Mouse (Mus musculus) lung, postnatal 36 days (tissue): ENCODE data around the gene Lpcat4.
A peak's percentile ranks its signal among the peaks of the same experiment; 100 is the strongest.
"Not testable (repeated sequence)": the region's sequence is repeated elsewhere in the genome, so short reads cannot be mapped to it uniquely, and the experiment has no call there.

Experiments
- DNase-seq: peaks from one replicate; pipeline ENCODE4 v3.0.0; 2022; ENCODE audit warnings: mixed read lengths

Lpcat4 gene

GRCm38 (mm10) chr2:112261748-112262653, 22.7 kb downstream of the Lpcat4 start, which contains the start of gene Nop10:
Gene Nop10 (plus strand): TSS chr2:112261926.
- DNase-seq, result peak; percentile 94

- peak; percentile 40 for DNase-seq
Measured at GRCm38 (mm10) chr2:112262779-112263295, 23.6 kb downstream of the Lpcat4 start.

- no peak for DNase-seq
Measured at GRCm38 (mm10) chr2:112264364-112264763, 25.1 kb downstream of the Lpcat4 start.

- DNase-seq, result peak; percentile 96
Measured at GRCm38 (mm10) chr2:112265448-112266241, 26.4 kb downstream of the Lpcat4 start, which contains the start of gene Slc12a6. Gene Slc12a6 (plus strand): TSS chr2:112265825.

- DNase-seq, result peak; percentile 65
Measured at GRCm38 (mm10) chr2:112266242-112266592, 26.9 kb downstream of the Lpcat4 start, which contains the start of gene Gm21985. Gene Gm21985 (plus strand): TSS chr2:112266314.

GRCm38 (mm10) chr2:112266780-112267179, 27.5 kb downstream of the Lpcat4 start:
- peak; percentile 19 for DNase-seq

GRCm38 (mm10) chr2:112267547-112268269, 28.4 kb downstream of the Lpcat4 start:
- DNase-seq, result peak; percentile 28

GRCm38 (mm10) chr2:112270011-112270410, 30.7 kb downstream of the Lpcat4 start:
- DNase-seq, result peak; percentile 14

- DNase-seq, result no peak
Measured at GRCm38 (mm10) chr2:112272909-112273308, 33.6 kb downstream of the Lpcat4 start.

- DNase-seq, result no peak
Measured at GRCm38 (mm10) chr2:112273474-112273873, 34.2 kb downstream of the Lpcat4 start.

- no peak for DNase-seq
Measured at GRCm38 (mm10) chr2:112276870-112277269, 37.6 kb downstream of the Lpcat4 start.

GRCm38 (mm10) chr2:112282846-112283245, 43.6 kb downstream of the Lpcat4 start:
- no peak for DNase-seq

- DNase-seq, result peak; percentile 90
Measured at GRCm38 (mm10) chr2:112284363-112285030, 45.2 kb downstream of the Lpcat4 start.

GRCm38 (mm10) chr2:112285031-112285390, 45.7 kb downstream of the Lpcat4 start:
- no peak for DNase-seq

GRCm38 (mm10) chr2:112286062-112286461, 46.8 kb downstream of the Lpcat4 start:
- DNase-seq, result not testable (repeated sequence)

- no peak for DNase-seq
Measured at GRCm38 (mm10) chr2:112287059-112287458, 47.8 kb downstream of the Lpcat4 start.

- DNase-seq, result no peak
Measured at GRCm38 (mm10) chr2:112289507-112289906, 50.2 kb downstream of the Lpcat4 start.

- DNase-seq, result no peak
Measured at GRCm38 (mm10) chr2:112292823-112293222, 53.6 kb downstream of the Lpcat4 start.

GRCm38 (mm10) chr2:112296211-112296610, 56.9 kb downstream of the Lpcat4 start:
- no peak for DNase-seq
